Mouse (Mus musculus): Measurements from ENCODE around the gene Gm21312. TPM values are rescaled to one million over a fixed set of nuclear protein-coding genes. Genes with fewer than 3 reads are reported as not detected.

The Gm21312 gene
- total RNA-seq, 1 experiment, result 73.4 TPM

- no peak for DNase-seq (ENCODE audit: low read depth, low spot score)
- no peaks in the 10 kb centered on the region for H3K4me1 ChIP-seq (ENCODE audit: control insufficient read depth in 2 of 2, insufficient read depth in 2 of 2, low read length in 2 of 2, poor library complexity in 1 of 2)
- H3K9me3 ChIP-seq (ENCODE audit: control insufficient read depth, insufficient read depth, low read depth, low read length), result no peaks in the 10 kb centered on the region
- H3K4me3 ChIP-seq (ENCODE audit: insufficient read depth in 1 of 2, low read depth in 1 of 2, low read length in 2 of 2, poor library complexity in 1 of 2, severe bottlenecking in 1 of 2), result no peak overlapping the region
- TF ChIP-seq ZC3H11A (IDR thresholded peaks at IDR 0.05; ENCODE audit: borderline replicate concordance, low read depth, low read length), result no peak
- no peak for TF ChIP-seq HCFC1 (IDR thresholded peaks at IDR 0.05; ENCODE audit: borderline replicate concordance, insufficient read depth, low read length)
- no peak for TF ChIP-seq ZNF384 (IDR thresholded peaks at IDR 0.05; ENCODE audit: low read depth, low read length)
- no peak for TF ChIP-seq CHD2 (IDR thresholded peaks at IDR 0.05; ENCODE audit: low read depth, low read length)
- no peak for TF ChIP-seq MAFK (IDR thresholded peaks at IDR 0.05; ENCODE audit: insufficient read depth, low read depth, low read length)
- no peak overlapping the region for H3K27ac ChIP-seq (ENCODE audit: insufficient read depth, low read depth, low read length, poor library complexity, severe bottlenecking)
- H3K36me3 ChIP-seq (ENCODE audit: control insufficient read depth, insufficient read depth, low read length, poor library complexity, severe bottlenecking), result no peaks in the 10 kb centered on the region
- in situ Hi-C loops (cut with MboI; ENCODE audit: low sequenced_read_pairs in 2 of 2, unreplicated experiment in 2 of 2), result no loop called here
- no peak overlapping the region for H3K9ac ChIP-seq (ENCODE audit: insufficient read depth, low read depth, low read length, poor library complexity, severe bottlenecking)
These were observed 32.8 kb downstream of the Gm21312 start for GRCm38 (mm10) chr10:104209655-104210054.

GRCm38 (mm10) chr10:104210268-104210990, 33.6 kb downstream of the Gm21312 start:
- H3K36me3 ChIP-seq (ENCODE audit: control insufficient read depth, insufficient read depth, low read length, poor library complexity, severe bottlenecking), result no peaks in the 10 kb centered on the region
- H3K9me3 ChIP-seq (ENCODE audit: control insufficient read depth, insufficient read depth, low read depth, low read length), result no peaks in the 10 kb centered on the region
- H3K9ac ChIP-seq (ENCODE audit: insufficient read depth, low read depth, low read length, poor library complexity, severe bottlenecking), result no peak overlapping the region
- no peak for DNase-seq (ENCODE audit: low read depth, low spot score)
- H3K4me1 ChIP-seq (ENCODE audit: control insufficient read depth in 2 of 2, insufficient read depth in 2 of 2, low read length in 2 of 2, poor library complexity in 1 of 2), result no peaks in the 10 kb centered on the region
- H3K27ac ChIP-seq (ENCODE audit: insufficient read depth, low read depth, low read length, poor library complexity, severe bottlenecking), result no peak overlapping the region
- TF ChIP-seq MAFK (IDR thresholded peaks at IDR 0.05; ENCODE audit: insufficient read depth, low read depth, low read length) (no peak), ZC3H11A (IDR thresholded peaks at IDR 0.05; ENCODE audit: borderline replicate concordance, low read depth, low read length) (no peak), ZNF384 (IDR thresholded peaks at IDR 0.05; ENCODE audit: low read depth, low read length) (no peak), CHD2 (IDR thresholded peaks at IDR 0.05; ENCODE audit: low read depth, low read length) (no peak), HCFC1 (IDR thresholded peaks at IDR 0.05; ENCODE audit: borderline replicate concordance, insufficient read depth, low read length) (no peak)
- no peak overlapping the region for H3K4me3 ChIP-seq (ENCODE audit: insufficient read depth in 1 of 2, low read depth in 1 of 2, low read length in 2 of 2, poor library complexity in 1 of 2, severe bottlenecking in 1 of 2)
- in situ Hi-C loops (cut with MboI; ENCODE audit: low sequenced_read_pairs in 2 of 2, unreplicated experiment in 2 of 2), result no loop called here

- H3K27ac ChIP-seq (ENCODE audit: insufficient read depth, low read depth, low read length, poor library complexity, severe bottlenecking), result no peak overlapping the region
- no peaks in the 10 kb centered on the region for H3K4me1 ChIP-seq (ENCODE audit: control insufficient read depth in 2 of 2, insufficient read depth in 2 of 2, low read length in 2 of 2, poor library complexity in 1 of 2)
- H3K4me3 ChIP-seq (ENCODE audit: insufficient read depth in 1 of 2, low read depth in 1 of 2, low read length in 2 of 2, poor library complexity in 1 of 2, severe bottlenecking in 1 of 2), result no peak overlapping the region
- in situ Hi-C loops (cut with MboI; ENCODE audit: low sequenced_read_pairs in 2 of 2, unreplicated experiment in 2 of 2), result no loop called here
- H3K36me3 ChIP-seq (ENCODE audit: control insufficient read depth, insufficient read depth, low read length, poor library complexity, severe bottlenecking), result no peaks in the 10 kb centered on the region
- no peak for DNase-seq (ENCODE audit: low read depth, low spot score)
- TF ChIP-seq MAFK (IDR thresholded peaks at IDR 0.05; ENCODE audit: insufficient read depth, low read depth, low read length) (no peak), ZC3H11A (IDR thresholded peaks at IDR 0.05; ENCODE audit: borderline replicate concordance, low read depth, low read length) (no peak), CHD2 (IDR thresholded peaks at IDR 0.05; ENCODE audit: low read depth, low read length) (no peak), HCFC1 (IDR thresholded peaks at IDR 0.05; ENCODE audit: borderline replicate concordance, insufficient read depth, low read length) (no peak), ZNF384 (IDR thresholded peaks at IDR 0.05; ENCODE audit: low read depth, low read length) (no peak)
- H3K9me3 ChIP-seq (ENCODE audit: control insufficient read depth, insufficient read depth, low read depth, low read length), result no peaks in the 10 kb centered on the region
- H3K9ac ChIP-seq (ENCODE audit: insufficient read depth, low read depth, low read length, poor library complexity, severe bottlenecking), result no peak overlapping the region
These were observed 37.7 kb downstream of the Gm21312 start for GRCm38 (mm10) chr10:104214527-104214926.

DNA sequence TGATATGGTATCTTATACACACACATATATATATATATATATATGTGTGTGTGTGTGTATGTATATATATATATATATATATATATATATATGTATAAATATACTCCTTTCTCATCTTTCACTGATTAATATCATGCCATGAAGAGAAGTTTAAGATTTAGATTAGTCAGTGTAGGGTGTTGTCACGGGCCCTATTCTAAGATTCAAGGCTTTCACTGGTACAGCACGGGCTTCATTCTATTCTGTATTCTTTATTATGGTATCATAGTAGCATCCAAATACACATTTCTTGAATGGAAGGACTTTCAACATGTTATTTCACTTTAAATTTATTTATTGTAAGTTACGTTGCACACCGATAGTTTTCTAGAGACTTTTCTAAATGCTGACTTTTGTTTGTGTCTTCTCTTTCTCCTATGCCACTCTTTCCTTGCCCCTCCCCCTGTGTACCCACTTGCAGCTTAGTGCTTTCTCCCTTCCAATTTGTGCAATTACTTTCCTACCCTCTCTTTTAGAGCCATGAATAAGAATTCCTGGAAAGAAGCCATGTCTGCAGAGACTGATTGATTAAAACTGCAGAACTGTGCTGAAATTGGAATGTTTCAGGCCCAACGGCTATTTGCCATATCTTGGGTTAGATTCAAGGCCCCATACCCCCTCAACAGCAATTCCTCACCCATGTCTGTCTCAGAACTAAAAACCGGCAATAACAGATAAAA, 43.6 kb downstream of the Gm21312 start:
- Histone ChIP-seq H3K4me3 (ENCODE audit: insufficient read depth in 1 of 2, low read depth in 1 of 2, low read length in 2 of 2, poor library complexity in 1 of 2, severe bottlenecking in 1 of 2) (no peak overlapping the region), H3K9me3 (ENCODE audit: control insufficient read depth, insufficient read depth, low read depth, low read length) (no peaks in the 10 kb centered on the region), H3K27ac (ENCODE audit: insufficient read depth, low read depth, low read length, poor library complexity, severe bottlenecking) (no peak overlapping the region), H3K4me1 (ENCODE audit: control insufficient read depth in 2 of 2, insufficient read depth in 2 of 2, low read length in 2 of 2, poor library complexity in 1 of 2) (no peaks in the 10 kb centered on the region), H3K9ac (ENCODE audit: insufficient read depth, low read depth, low read length, poor library complexity, severe bottlenecking) (no peak overlapping the region), H3K36me3 (ENCODE audit: control insufficient read depth, insufficient read depth, low read length, poor library complexity, severe bottlenecking) (no peaks in the 10 kb centered on the region)
- in situ Hi-C loops (cut with MboI; ENCODE audit: low sequenced_read_pairs in 2 of 2, unreplicated experiment in 2 of 2), result no loop called here
- no peak for TF ChIP-seq CHD2 (IDR thresholded peaks at IDR 0.05; ENCODE audit: low read depth, low read length)
- no peak for TF ChIP-seq ZC3H11A (IDR thresholded peaks at IDR 0.05; ENCODE audit: borderline replicate concordance, low read depth, low read length)
- TF ChIP-seq ZNF384 (IDR thresholded peaks at IDR 0.05; ENCODE audit: low read depth, low read length), result no peak
- TF ChIP-seq MAFK (IDR thresholded peaks at IDR 0.05; ENCODE audit: insufficient read depth, low read depth, low read length), result no peak
- no peak for TF ChIP-seq HCFC1 (IDR thresholded peaks at IDR 0.05; ENCODE audit: borderline replicate concordance, insufficient read depth, low read length)
- DNase-seq (ENCODE audit: low read depth, low spot score), result no peak

Other genes with a start within 250 kb of the Gm21312 start
- 48.7 and 63.4 TPM in 2 replicates for gene Gm21293, start 34.0 kb upstream of the Gm21312 start, total RNA-seq (2012; rRNA removed)
- gene Gm6763, start 25.5 kb upstream of the Gm21312 start, total RNA-seq (2012; rRNA removed), result not detected in 2 replicates
- gene Gm8764, start 17.0 kb upstream of the Gm21312 start, total RNA-seq (2012; rRNA removed), result not detected in 2 replicates
- 32.9 and 43.6 TPM in 2 replicates for gene Gm21304, start 8.5 kb upstream of the Gm21312 start, total RNA-seq (2012; rRNA removed)
- gene Gm20765, start 8.5 kb downstream of the Gm21312 start, total RNA-seq (2012; rRNA removed), result 73.4 and 106 TPM in 2 replicates
- 202 and 294 TPM in 2 replicates for gene Gm4340, start 17.0 kb downstream of the Gm21312 start, total RNA-seq (2012; rRNA removed)

All from ES-E14 (cell line).